Mouse (Mus musculus) frontal cortex, postnatal 10 days (tissue): Measurements from ENCODE around the gene Ctu1.
"Not testable (repeated sequence)": the region's sequence is repeated elsewhere in the genome, so short reads cannot be mapped to it uniquely, and the experiment has no call there.

Experiments used
- DNase-seq, 2 experiments: peaks; one replicate each; pipeline ENCODE4 v3.0.0; 2022; ENCODE audit warnings: low spot score in 2 of 2, mixed read lengths in 1 of 2

Gene Ctu1

GRCm38 (mm10) chr7:43680960-43681359 lies 9.1 kb downstream of the Ctu1 start:
- DNase-seq = peak in 1 of 2 experiments; percentile 66

GRCm38 (mm10) chr7:43682511-43682910 lies 10.7 kb downstream of the Ctu1 start:
- not testable (repeated sequence) for DNase-seq

GRCm38 (mm10) chr7:43685088-43685487 lies 13.3 kb downstream of the Ctu1 start:
- no peak for DNase-seq

GRCm38 (mm10) chr7:43690118-43690517 lies 18.3 kb downstream of the Ctu1 start, which contains the start of gene Klk14:
Klk14 (plus strand) TSS chr7:43690418.
- DNase-seq = no peak

GRCm38 (mm10) chr7:43710031-43710430 lies 38.2 kb downstream of the Ctu1 start:
- DNase-seq = no peak

GRCm38 (mm10) chr7:43712267-43712666 lies 40.5 kb downstream of the Ctu1 start, which contains the start of gene Klk13:
Klk13 (plus strand) TSS chr7:43712567.
- no peak for DNase-seq

- DNase-seq = no peak
These were observed 41.1 kb downstream of the Ctu1 start for GRCm38 (mm10) chr7:43712917-43713316.

- DNase-seq = no peak
These were observed 42.0 kb downstream of the Ctu1 start for GRCm38 (mm10) chr7:43713741-43714351.
